Mouse (Mus musculus): ENCODE results near the gene Kif12. TPM values are rescaled to one million over a fixed set of nuclear protein-coding genes. Genes with fewer than 3 reads are reported as not detected.

Gene Kif12
- not detected for polyA plus RNA-seq (2014; fragmentation: Illumina TruSeq; extraction: RNeasy Lipid Tissue Mini Kit (QIAGEN cat#74804); ENCODE audit: low read depth, low replicate concordance)

GRCm38 (mm10) chr4:63171969-63172685 lies at the start of gene Kif12:
Gene Kif12 (minus strand): TSS chr4:63172131.

GRCm38 (mm10) chr4:63213907-63214621 lies 42.1 kb upstream of the Kif12 start, which contains the start of gene Col27a1:
Gene Col27a1 (plus strand): TSS chr4:63214004.

GRCm38 (mm10) chr4:63154699-63155098 lies 17.2 kb downstream of the Kif12 start, which contains the start of gene Ambp:
Gene Ambp (minus strand): TSS chr4:63154799.

Other genes starting within 250 kb of the Kif12 start
- gene Zfp618, start 206.6 kb downstream of the Kif12 start, polyA plus RNA-seq (2014; fragmentation: Illumina TruSeq; extraction: RNeasy Lipid Tissue Mini Kit (QIAGEN cat#74804); ENCODE audit: low read depth, low replicate concordance), result 0.24 TPM
- gene Ambp, start 17.3 kb downstream of the Kif12 start, polyA plus RNA-seq (2014; fragmentation: Illumina TruSeq; extraction: RNeasy Lipid Tissue Mini Kit (QIAGEN cat#74804); ENCODE audit: low read depth, low replicate concordance), result 1.8 TPM
- gene Col27a1, start 41.9 kb upstream of the Kif12 start, polyA plus RNA-seq (2014; fragmentation: Illumina TruSeq; extraction: RNeasy Lipid Tissue Mini Kit (QIAGEN cat#74804); ENCODE audit: low read depth, low replicate concordance), result 4.4 TPM
- 3.8 TPM for gene Orm1, start 172.4 kb upstream of the Kif12 start, polyA plus RNA-seq (2014; fragmentation: Illumina TruSeq; extraction: RNeasy Lipid Tissue Mini Kit (QIAGEN cat#74804); ENCODE audit: low read depth, low replicate concordance)
- gene Orm3, start 184.0 kb upstream of the Kif12 start, polyA plus RNA-seq (2014; fragmentation: Illumina TruSeq; extraction: RNeasy Lipid Tissue Mini Kit (QIAGEN cat#74804); ENCODE audit: low read depth, low replicate concordance), result not detected
- gene Orm2, start 190.3 kb upstream of the Kif12 start, polyA plus RNA-seq (2014; fragmentation: Illumina TruSeq; extraction: RNeasy Lipid Tissue Mini Kit (QIAGEN cat#74804); ENCODE audit: low read depth, low replicate concordance), result not detected
- 2.4 TPM for gene Akna, start 231.2 kb upstream of the Kif12 start, polyA plus RNA-seq (2014; fragmentation: Illumina TruSeq; extraction: RNeasy Lipid Tissue Mini Kit (QIAGEN cat#74804); ENCODE audit: low read depth, low replicate concordance)

Data from heart, adult 10 weeks (tissue).